Mouse (Mus musculus) CD4-positive helper T cell, adult 2 months (primary cell): ENCODE data around the gene Jph2.

Experiments
- DNase-seq: peaks from one replicate; pipeline ENCODE4 v3.0.0-alpha.2; 2012; ENCODE audit warnings: low read depth, missing footprints, low spot score

The Jph2 gene

DNA sequence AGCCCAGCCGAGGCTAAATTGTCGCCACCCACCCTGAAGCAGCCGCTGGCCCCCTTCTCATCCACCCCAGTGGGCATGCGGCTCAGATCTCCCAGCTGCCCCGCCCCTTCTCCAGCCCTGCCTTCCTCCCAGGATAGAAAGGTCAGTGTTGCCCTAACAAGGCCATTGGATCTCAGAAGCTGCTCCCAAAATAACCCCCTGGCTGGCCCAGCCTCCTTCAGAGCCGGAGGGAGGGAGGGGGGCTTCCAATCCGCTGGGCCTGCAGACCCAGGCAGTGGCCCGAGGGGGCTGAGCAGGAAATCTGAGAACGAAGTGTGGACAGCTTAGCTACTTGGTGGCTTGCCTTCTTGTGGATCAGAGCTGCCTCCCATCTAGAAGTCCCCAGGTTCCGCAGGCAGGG lies at the start of gene Jph2:
Jph2 (minus strand) TSS at position 89 of the 400 bp plus-strand sequence.
- no peak for DNase-seq

GRCm38 (mm10) chr2:163447375-163447774 lies 49.6 kb upstream of the Jph2 start:
- DNase-seq = no peak

- no peak for DNase-seq
These were observed 46.2 kb upstream of the Jph2 start for GRCm38 (mm10) chr2:163444017-163444416.

GRCm38 (mm10) chr2:163443543-163443942 lies 45.8 kb upstream of the Jph2 start:
- DNase-seq = no peak

DNA sequence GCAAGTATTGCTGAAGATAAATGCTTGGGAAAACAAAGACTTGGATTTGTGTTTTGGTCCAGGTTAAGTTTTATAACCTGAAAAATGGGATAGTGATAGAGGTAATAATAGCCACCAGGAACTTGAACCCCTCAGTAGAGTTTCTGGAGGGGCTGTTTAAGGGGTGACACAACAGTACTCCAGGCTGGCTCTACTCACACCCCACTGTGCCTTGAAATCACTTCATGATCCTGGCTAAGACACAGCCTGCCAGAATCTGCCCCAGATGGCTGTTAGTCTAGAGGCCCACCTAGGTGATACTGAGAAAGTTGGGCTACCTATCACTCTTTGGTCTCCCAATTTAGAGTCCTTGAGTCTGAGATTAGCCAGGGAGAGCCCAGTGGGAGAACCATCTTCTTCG lies 41.7 kb upstream of the Jph2 start:
- DNase-seq = no peak

DNA sequence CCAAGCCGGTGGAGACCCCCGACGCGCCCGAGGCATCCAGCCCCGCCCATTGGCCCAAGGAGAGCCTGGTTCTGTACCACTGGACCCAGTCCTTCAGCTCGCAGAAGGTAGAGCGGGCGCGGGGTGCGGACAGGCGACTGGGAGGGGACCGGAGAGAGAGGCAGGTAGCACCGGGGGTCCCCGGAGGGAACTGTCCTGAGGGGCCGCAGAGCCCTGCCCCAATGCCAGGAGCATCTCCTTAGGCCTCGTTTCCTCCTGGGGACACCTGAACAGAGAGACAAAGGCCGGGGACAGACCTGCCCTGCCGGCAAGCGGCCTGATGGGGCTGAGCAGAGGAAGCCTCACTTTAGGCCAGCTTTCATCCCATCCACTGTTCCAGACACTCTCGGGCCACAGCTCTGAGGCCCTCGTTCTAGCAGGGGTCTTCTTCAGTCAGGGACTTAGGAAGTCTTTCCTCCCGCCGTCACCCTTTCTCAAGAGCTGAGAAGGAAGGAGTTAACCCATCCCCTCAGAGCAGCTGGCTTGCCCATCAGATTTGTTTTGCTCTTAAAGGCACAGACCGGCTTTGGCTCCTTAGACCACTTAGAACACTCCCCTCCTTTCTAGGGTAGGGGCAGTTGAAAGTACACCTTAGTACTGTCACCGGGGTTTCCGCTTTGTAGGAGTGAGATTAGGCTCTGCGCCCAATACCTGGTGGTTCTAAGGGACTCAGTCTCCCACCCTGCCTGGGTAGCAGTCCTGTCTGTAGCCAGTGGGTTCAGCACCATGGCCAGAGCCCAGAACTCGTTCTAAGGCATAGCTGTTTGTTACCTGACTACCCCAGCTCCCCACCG lies 41.0 kb upstream of the Jph2 start:
- no peak for DNase-seq

DNA sequence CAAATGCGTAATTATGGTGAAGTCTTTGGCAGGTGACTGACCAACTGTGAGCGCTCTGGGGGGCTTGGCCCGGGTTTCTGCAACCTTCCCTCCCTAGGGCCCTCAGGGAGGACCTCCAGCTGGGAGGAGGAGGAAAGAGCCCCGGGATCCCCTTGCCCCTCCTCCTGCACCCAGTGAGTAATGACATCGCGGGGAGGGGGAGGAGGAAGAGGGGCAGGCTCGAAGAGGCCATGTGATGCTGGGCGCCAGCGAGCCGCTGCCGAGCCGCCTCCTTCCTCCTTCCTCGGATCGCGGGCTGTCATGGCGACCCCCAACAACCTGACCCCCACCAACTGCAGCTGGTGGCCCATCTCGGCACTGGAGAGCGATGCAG lies 40.4 kb upstream of the Jph2 start, which contains the start of gene Gdap1l1:
Gdap1l1 (plus strand) TSS at position 231 of the 373 bp plus-strand sequence.
- no peak for DNase-seq

GRCm38 (mm10) chr2:163437800-163438199 lies 40.0 kb upstream of the Jph2 start:
- DNase-seq = no peak

GRCm38 (mm10) chr2:163433971-163434370 lies 36.2 kb upstream of the Jph2 start:
- DNase-seq = no peak

DNA sequence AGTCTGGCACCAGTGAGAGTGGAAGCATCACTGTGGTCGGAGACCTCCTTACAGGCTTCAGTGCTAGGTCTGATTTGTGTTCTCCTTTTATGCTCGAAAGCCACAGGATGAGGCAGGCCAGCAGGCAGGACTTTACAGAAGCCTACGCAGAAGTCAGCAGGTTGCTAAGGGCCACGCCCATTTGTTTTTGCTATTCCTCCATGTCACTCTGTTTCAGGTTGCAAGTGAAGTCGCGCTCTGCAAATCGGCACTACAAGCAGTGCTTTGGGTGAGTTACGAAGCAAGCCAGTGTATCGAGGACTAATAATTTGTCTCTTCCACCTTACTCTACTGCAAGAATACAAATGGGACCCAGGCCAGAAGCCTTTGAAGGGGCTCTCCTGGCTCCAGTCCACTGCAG lies 33.5 kb upstream of the Jph2 start:
- DNase-seq = no peak

GRCm38 (mm10) chr2:163428346-163429011 lies 30.7 kb upstream of the Jph2 start:
- DNase-seq = no peak

- DNase-seq = no peak
These were observed 26.8 kb upstream of the Jph2 start, which contains the start of gene Oser1 for GRCm38 (mm10) chr2:163424597-163424996. Oser1 (minus strand) TSS chr2:163424697.

- DNase-seq = no peak
These were observed 25.3 kb upstream of the Jph2 start for GRCm38 (mm10) chr2:163422895-163423660.

GRCm38 (mm10) chr2:163420366-163420886 lies 22.6 kb upstream of the Jph2 start:
- peak; percentile 30 for DNase-seq

DNA sequence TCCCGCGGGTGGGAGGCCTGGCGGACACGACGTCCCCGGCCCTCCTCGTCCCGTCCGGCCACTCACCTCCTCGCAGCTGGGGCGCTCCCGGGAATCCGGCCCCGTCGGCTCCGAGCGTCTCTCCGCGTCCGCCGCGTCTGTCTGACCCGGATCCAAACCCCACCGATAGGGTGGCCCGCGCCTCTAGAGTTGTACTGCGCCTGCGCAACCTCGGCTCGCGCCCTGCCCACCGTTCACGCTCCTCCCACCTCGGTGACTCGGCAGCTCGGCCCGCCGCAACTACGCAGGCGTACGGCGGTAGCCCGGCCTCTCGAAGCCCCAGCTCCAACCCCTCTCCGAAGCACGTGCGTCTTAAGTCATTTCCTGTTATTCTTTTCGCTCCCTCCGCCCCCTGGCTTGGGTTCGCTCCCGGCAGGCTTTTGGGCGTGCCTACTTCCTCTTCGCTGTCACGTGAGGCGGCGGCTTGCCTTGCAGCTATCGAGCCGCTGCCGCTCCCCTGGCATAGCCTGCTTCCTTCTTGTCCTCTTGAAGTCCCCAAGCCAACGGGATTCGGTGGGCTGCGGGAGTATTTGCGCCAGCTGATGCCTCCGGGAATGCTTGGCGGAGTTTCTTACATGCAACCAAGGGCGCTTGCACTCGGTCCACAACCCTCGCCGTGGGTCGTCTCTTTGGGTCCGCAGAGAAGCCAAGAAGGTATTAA lies 21.7 kb upstream of the Jph2 start:
- DNase-seq = peak; percentile 99

DNA sequence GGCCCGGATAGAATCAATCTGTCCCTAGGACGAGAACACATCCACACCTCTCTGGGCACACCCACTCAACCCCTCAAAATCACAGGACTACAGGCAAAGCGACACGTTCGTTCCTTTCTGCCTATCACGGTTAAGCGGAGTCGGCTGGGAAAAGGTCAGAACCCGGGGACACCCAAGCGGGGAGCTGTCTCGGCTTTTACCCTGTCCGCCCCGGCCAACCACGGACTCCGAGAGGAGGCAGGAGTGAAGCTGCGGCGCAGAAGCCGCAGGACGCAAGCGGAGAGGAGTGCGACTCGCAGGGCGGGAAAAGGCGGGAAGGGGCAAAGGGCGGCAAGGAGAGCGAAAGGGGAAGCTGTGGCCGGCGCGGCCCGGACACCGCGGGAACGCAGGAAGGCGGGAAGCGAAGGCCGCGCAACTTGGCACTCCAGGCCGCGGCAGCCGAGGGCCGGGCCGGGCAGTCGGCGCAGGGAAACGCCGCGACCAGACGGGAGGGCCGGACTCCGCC lies 21.1 kb upstream of the Jph2 start:
- no peak for DNase-seq

GRCm38 (mm10) chr2:163417830-163418229 lies 20.0 kb upstream of the Jph2 start:
- no peak for DNase-seq

DNA sequence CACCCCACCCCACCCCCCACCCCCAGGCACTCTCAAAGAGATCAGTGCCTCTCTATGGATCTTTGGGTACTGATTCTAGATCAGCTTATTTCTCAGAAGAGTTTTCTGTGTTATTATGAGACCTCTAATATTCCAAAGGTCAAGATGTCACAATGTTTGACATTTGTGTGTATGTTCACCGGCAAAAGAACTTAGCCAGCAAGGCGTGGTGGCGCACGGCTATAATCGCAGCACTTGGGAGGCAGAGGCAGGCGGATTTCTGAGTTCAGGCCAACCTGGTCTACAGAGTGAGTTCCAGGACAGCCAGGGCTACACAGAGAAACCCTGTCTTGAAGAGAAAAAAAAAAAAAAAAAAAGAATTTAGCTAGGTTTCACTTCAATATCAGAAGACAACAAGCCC lies 19.2 kb upstream of the Jph2 start:
- no peak for DNase-seq

DNA sequence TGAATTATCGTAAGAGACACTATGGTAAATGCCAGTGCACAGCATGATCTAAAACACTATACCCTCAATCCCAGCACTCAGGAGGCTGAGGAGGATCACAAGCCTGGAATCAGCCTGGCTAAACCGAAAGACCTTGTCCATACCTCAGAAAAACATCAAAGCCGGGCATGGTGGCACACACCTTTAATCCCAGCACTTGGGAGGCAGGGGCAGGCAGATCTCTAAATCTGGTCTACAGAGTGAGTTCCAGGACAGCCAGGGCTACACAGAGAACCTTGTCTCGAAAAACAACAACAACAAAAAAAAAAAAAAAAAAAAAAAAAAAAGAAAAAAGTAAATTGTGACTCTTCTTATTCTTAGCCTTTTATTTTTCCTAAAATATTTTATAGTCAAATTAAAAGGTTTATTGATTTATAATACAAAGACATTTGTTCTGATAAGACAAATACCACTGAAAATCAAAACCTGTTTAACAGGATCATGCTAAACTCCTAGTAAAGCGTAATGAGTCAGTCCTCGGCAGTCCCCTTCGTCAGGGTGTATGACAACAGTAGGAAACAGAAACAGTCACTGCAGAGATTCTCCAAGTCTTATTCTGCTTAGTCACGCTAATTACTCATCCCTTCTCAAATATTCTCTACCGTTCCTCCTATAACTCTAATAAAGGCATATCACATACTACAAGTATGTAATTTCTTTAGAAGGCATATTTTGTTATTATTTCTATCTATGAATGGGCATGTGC lies 15.2 kb upstream of the Jph2 start:
- DNase-seq = no peak

GRCm38 (mm10) chr2:163412419-163412818 lies 14.6 kb upstream of the Jph2 start:
- DNase-seq = no peak
